Mouse (Mus musculus): ENCODE data around the gene Lrit2. TPM values are rescaled to one million over a fixed set of nuclear protein-coding genes. Genes with fewer than 3 reads are reported as not detected.

Gene Lrit2
- total RNA-seq, 2 experiments from 2014 or later, result not detected

- H3K27ac ChIP-seq, result no peak overlapping the region
- TF ChIP-seq CTCF (IDR thresholded peaks at IDR 0.05), result no peak
- intact Hi-C loops (cut with DNase I), result no loop called here
- DNase-seq, result no peak
- H3K4me3 ChIP-seq, result no peak overlapping the region
Observed at GRCm38 (mm10) chr14:37094436-37094835, 26.7 kb downstream of the Lrit2 start.

- DNase-seq, result no peak
- Histone ChIP-seq H3K27ac (no peak overlapping the region), H3K4me3 (no peak overlapping the region)
- intact Hi-C loops (cut with DNase I), result no loop called here
- no peak for TF ChIP-seq CTCF (IDR thresholded peaks at IDR 0.05)
Observed at GRCm38 (mm10) chr14:37095556-37095955, 27.8 kb downstream of the Lrit2 start.

DNA sequence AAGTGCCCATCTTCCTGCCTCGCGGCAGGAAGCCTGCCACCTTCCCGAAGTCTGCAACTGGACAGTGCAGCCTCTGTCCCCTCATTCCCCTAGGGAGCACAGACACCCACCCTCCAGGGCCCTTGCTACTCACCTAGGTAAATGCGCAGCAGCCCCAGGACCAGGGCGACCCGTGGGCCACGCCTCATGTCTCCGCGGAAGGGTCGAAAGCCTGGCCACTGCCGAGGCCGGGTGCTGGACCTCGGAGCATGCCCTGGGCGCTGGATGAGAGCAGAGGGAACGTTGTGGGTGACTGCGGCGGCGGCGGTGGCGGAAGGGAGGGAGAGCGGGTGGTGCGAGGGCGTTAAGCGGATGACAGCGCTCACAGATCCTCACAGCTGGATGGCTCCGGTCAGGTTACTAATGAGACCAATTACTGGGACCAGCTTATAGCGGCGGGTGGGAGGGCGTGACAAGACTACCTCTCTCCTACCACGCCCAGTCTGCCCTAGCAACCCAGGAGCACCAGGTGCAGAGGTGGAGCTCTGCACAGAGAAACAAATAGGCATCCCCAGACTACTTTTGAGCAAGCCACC is 30.3 kb downstream of the Lrit2 start, which contains the start of gene Cdhr1:
Cdhr1 (minus strand) TSS at position 392 of the 575 bp plus-strand sequence.
- intact Hi-C loops (cut with DNase I), result no loop called here
- TF ChIP-seq CTCF (IDR thresholded peaks at IDR 0.05), result no peak
- Histone ChIP-seq H3K4me3 (peak within 1 kb of the TSS; percentile 48), H3K27ac (no peak within 1 kb of the TSS)
- no peak for DNase-seq

DNA sequence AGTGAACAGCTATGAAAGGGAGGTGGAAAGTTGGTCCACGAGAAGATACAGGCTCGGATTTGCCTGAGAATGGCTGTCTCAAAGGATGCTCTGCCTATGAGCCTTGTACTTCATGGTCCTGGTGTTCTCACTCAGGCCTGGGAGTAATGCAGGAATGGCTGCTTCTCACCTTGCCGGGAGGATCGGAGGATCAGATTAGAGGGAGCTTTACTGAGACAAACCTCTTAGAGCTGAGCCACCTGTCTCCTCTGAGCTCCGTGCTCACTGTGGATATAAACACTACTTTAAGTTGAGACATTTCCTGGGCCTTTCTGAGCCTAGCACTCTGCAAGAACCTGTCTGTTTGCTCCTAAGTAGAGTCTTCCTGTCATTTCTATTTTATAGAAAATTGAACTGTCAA is 33.8 kb downstream of the Lrit2 start:
- TF ChIP-seq CTCF (IDR thresholded peaks at IDR 0.05), result no peak
- Histone ChIP-seq H3K27ac (no peak overlapping the region), H3K4me3 (no peak overlapping the region)
- intact Hi-C loops (cut with DNase I), result no loop called here
- DNase-seq, result no peak

DNA sequence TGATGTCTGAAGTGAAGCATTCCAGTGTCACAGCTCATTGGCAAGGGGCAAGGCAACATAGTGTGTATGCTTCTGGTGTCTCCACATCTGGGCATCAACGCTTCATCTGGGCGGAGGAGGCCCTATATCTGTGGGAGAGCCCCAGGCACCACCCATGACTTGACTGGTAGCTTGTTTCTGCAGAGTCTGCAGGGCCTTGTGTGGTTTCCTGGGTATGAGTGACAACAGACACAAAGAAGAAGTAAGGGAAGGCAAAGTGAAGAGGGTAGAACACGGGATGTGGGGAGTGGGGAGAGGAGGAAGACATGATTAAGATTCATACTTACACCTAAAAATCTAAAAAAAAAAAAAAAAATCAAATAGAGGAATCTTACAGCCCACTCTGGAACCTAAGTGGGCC is 34.8 kb downstream of the Lrit2 start:
- TF ChIP-seq CTCF (IDR thresholded peaks at IDR 0.05), result no peak
- intact Hi-C loops (cut with DNase I), result no loop called here
- no peak overlapping the region for H3K4me3 ChIP-seq
- no peak overlapping the region for H3K27ac ChIP-seq
- no peak for DNase-seq

GRCm38 (mm10) chr14:37104747-37105146 is 37.0 kb downstream of the Lrit2 start:
- intact Hi-C loops (cut with DNase I), result no loop called here
- no peak overlapping the region for H3K27ac ChIP-seq
- H3K4me3 ChIP-seq, result no peak overlapping the region
- TF ChIP-seq CTCF (IDR thresholded peaks at IDR 0.05), result no peak
- DNase-seq, result no peak

GRCm38 (mm10) chr14:37105846-37106245 is 38.1 kb downstream of the Lrit2 start:
- H3K4me3 ChIP-seq, result no peak overlapping the region
- DNase-seq, result no peak
- no peak overlapping the region for H3K27ac ChIP-seq
- intact Hi-C loops (cut with DNase I), result no loop called here
- TF ChIP-seq CTCF (IDR thresholded peaks at IDR 0.05), result no peak

DNA sequence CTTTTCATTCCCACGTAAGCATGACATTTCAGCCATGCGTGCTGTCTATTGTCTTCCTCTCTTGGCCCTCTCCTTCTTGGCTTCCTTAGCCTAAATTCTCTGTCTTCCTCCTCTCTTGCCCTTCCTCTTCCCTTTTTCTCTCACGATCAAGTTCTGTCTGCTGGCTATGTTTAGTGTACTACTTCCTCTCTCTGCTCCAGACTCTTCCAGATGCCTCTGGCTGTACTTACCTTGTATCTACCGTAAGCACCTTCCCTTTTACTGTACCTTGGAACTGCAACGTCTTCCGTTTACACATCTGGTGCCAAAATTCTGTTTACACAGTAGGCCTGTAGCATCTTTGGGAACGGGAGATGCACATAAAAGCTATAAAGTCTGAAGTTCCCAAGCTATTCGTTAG is 41.7 kb downstream of the Lrit2 start:
- H3K27ac ChIP-seq, result no peak overlapping the region
- intact Hi-C loops (cut with DNase I), result no loop called here
- no peak overlapping the region for H3K4me3 ChIP-seq
- DNase-seq, result no peak
- no peak for TF ChIP-seq CTCF (IDR thresholded peaks at IDR 0.05)

DNA sequence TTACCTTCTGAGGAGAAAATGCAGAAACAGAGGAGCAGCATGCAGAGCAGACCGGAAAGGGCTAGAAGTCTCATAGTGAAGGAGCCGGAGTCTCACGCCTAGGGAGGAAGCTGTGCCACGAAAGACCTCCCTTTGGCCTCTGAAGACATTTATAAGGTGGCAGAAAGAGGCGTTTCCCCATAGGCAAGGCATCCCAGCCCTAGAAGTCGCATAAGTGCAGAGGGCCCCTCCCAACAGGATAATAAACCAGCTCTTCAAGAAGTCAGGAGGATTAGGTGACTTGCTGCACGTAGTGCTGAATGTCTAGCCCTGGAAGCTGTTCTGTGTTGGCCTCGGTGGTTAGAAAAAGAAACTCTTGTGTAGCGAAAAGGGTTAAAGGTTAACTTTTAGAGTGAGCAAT is 42.2 kb downstream of the Lrit2 start:
- no peak for DNase-seq
- Histone ChIP-seq H3K4me3 (no peak overlapping the region), H3K27ac (no peak overlapping the region)
- no peak for TF ChIP-seq CTCF (IDR thresholded peaks at IDR 0.05)
- intact Hi-C loops (cut with DNase I), result no loop called here

GRCm38 (mm10) chr14:37110456-37110855 is 42.7 kb downstream of the Lrit2 start:
- no peak for DNase-seq

DNA sequence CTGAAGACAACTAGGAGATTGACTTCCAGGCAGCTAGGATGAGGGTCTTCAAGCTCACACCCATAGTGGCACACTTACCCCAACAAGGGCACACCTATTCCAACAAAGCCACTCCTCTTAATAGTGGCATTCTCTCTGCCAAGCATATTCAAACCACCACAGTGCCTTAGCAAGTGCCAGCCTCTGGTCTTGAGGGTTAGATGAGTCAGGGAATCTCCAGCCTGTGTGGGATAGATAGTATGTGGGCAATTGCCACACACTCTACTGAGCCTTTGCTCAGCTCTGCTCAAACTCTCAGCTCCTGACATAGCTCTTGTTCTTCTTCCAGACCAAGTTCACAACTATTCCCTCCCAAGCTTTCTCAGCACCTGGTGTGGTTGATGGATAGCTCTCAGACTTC is 43.6 kb downstream of the Lrit2 start:
- Histone ChIP-seq H3K4me3 (no peak overlapping the region), H3K27ac (no peak overlapping the region)
- TF ChIP-seq CTCF (IDR thresholded peaks at IDR 0.05), result no peak
- intact Hi-C loops (cut with DNase I), result no loop called here
- no peak for DNase-seq

More at GRCm38 (mm10) chr14:37110456-37110855, 42.7 kb downstream of the Lrit2 start:
- no peak overlapping the region for H3K4me3 ChIP-seq
- intact Hi-C loops (cut with DNase I), result no loop called here
- no peak for TF ChIP-seq CTCF (IDR thresholded peaks at IDR 0.05)
- no peak overlapping the region for H3K27ac ChIP-seq

DNA sequence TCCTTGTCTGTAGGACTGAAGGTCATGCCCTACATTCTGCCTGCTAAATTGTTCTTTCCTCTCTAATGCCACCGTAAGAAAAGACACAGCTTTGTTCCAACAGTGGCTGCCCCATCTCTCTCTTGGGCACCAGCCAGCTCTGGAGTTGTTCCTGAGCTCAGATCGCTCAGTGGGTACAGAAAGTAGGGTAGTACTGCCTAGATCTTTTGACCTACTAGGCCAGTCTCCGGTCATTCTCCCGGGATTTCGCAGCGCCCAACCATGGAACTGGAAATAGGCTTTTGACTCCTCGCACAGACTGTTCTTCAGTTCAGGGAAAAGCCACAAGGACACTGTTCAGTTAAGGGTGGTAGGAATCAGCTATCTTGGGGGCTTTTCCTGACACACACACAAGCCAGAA is 45.2 kb downstream of the Lrit2 start:
- DNase-seq, result no peak
- TF ChIP-seq CTCF (IDR thresholded peaks at IDR 0.05), result no peak
- no peak overlapping the region for H3K27ac ChIP-seq
- H3K4me3 ChIP-seq, result no peak overlapping the region
- intact Hi-C loops (cut with DNase I), result no loop called here

- intact Hi-C loops (cut with DNase I), result no loop called here
- Histone ChIP-seq H3K4me3 (no peak within 1 kb of the TSS), H3K27ac (no peak within 1 kb of the TSS)
- TF ChIP-seq CTCF (IDR thresholded peaks at IDR 0.05), result no peak
- DNase-seq, result no peak
Observed at GRCm38 (mm10) chr14:37113922-37114321, 46.2 kb downstream of the Lrit2 start, which contains the start of gene 2610528A11Rik. Gene 2610528A11Rik, minus strand, starts transcription at chr14:37114022.

DNA sequence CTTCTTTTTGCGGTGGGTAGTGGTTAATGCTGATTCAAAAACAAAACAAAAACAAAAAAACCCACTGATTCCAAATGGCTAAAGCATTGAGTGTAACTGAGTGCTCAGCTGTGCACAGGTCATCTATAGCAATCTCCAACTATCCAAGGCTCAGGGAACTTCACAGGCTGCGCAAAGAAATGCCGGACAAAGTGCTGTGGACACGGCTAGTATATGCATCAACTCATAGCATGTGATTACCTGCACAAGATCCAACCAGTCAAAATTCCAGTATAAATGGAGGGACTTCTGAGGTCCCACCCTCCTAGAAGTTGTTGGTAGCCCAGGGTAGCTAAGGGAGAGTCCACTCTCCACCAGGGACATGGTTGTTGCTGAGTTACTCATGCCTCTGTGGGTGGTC is 51.5 kb downstream of the Lrit2 start:
- Histone ChIP-seq H3K4me3 (no peak overlapping the region), H3K27ac (no peak overlapping the region)
- no peak for DNase-seq
- intact Hi-C loops (cut with DNase I), result no loop called here
- no peak for TF ChIP-seq CTCF (IDR thresholded peaks at IDR 0.05)

Other genes starting within 250 kb of the Lrit2 start
- gene Ccser2, start 99.2 kb upstream of the Lrit2 start, total RNA-seq (2021), result 10 to 100 TPM; 57.2 to 63.8 TPM
- not detected for gene Rgr, start 19.0 kb upstream of the Lrit2 start, total RNA-seq (2021)
- not detected for gene Lrit1, start 13.1 kb upstream of the Lrit2 start, total RNA-seq (2021)
- gene Cdhr1, start 30.4 kb downstream of the Lrit2 start, total RNA-seq (2021), result not detected
- gene 2610528A11Rik, start 46.1 kb downstream of the Lrit2 start, total RNA-seq (2021), result under 1 TPM; 0.48 to 0.92 TPM
- 100 to 1,000 TPM; 416 to 464 TPM for gene Ghitm, start 67.3 kb downstream of the Lrit2 start, total RNA-seq (2021)